Mouse (Mus musculus): ENCODE data around the gene Egf. TPM values are rescaled to one million over a fixed set of nuclear protein-coding genes. Genes with fewer than 3 reads are reported as not detected.

Egf gene
- 1.2 and 4.1 TPM in 2 replicates for polyA plus RNA-seq (2012; rRNA removed)

DNA sequence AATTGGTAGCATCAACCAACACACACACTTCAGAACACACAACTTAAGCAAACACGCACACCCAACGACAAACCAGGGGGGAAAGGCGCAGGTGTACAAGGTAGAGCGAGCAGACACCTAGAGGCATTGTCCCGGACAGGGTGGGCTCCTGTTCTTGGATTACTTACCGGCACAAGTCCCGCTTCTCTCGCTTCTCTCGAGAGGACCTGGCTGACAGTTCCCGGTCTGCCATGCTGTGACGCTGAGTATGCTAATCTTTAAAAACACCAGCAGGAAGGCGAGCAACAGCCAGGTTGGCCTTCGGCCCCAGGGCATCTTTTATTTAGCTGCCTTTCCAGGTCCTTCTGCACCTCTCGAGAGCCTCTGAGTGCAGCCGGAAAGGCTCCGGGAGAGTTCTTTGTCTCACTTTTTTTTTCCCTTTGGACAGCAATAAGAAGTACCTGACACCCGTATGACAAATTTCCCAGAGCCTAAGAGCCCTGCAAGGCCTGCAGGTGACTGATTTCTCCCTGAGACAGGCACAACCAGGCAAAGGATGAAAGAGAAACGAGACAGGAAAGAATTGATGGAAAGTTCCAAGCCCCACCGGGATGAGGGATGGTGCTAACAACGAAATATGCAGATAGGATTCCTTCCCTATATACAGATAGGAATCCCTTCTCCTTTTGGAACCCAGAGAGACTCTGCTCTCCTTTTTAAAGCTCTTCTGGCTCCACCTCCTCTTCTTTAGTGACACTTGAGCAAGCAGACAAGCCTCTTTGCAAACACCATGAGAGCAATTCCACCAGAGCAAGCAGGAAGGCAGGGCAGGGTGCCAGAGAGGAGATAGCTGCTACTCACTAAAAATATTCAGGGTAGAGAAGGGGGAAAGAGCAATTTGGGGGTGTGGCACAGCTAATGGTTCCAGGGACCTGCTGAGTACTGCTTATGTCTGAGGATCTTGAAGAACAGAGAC, at the start of gene Egf:
Gene Egf (minus strand): TSS at position 667 of the 955 bp plus-strand sequence.
- WGBS, result 13% methylated on average over 20 of the region's 20 CpGs
- H3K4me3 ChIP-seq (ENCODE audit: control insufficient read depth, insufficient read depth, low read length), result no peak within 1 kb of the TSS
- no peaks in the 10 kb centered on the region for H3K36me3 ChIP-seq (ENCODE audit: control insufficient read depth, insufficient read depth, low read length)
- H3K4me1 ChIP-seq (replicated peaks; ENCODE audit: control insufficient read depth, insufficient read depth, low read length), result no peaks in the 10 kb centered on the region
- DNase-seq, result no peak
- TF ChIP-seq CTCF (IDR thresholded peaks at IDR 0.05; ENCODE audit: borderline replicate concordance, control insufficient read depth, extremely low read depth, insufficient read depth, low read length, poor library complexity), result no peak
- TF ChIP-seq POLR2A (IDR thresholded peaks at IDR 0.05; ENCODE audit: control insufficient read depth, extremely low read depth, insufficient read depth, low read length, poor library complexity), result no peak
- no peak within 1 kb of the TSS for H3K27ac ChIP-seq (ENCODE audit: control insufficient read depth, insufficient read depth, low read length)
- no peaks in the 10 kb centered on the region for H3K27me3 ChIP-seq (ENCODE audit: control insufficient read depth, insufficient read depth, low read length)

DNA sequence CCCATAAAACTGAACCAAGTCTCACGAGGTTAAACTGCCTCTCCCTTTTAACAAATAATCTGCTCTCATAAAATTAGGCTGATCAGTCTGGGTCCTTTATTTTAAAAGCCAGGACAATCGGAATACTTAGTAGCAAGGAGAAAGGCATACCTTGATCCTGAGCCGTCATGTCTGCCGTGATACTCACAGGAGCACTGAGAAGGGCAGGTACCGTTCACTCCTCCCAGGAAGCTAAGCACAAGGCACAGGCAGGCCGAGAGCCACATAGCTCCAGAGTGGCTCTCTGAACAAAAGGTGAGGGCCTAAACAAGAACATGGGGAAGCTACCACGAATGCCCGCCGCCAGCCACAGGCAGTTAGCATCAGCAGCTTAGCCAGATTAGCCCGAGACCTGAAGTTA, 48.6 kb upstream of the Egf start, which contains the start of gene Lrit3:
Gene Lrit3 (minus strand): TSS at position 266 of the 400 bp plus-strand sequence.
- H3K27ac ChIP-seq (ENCODE audit: control insufficient read depth, insufficient read depth, low read length), result no peak within 1 kb of the TSS
- H3K4me3 ChIP-seq (ENCODE audit: control insufficient read depth, insufficient read depth, low read length), result no peak within 1 kb of the TSS
- no peak for TF ChIP-seq CTCF (IDR thresholded peaks at IDR 0.05; ENCODE audit: borderline replicate concordance, control insufficient read depth, extremely low read depth, insufficient read depth, low read length, poor library complexity)
- no peak for TF ChIP-seq POLR2A (IDR thresholded peaks at IDR 0.05; ENCODE audit: control insufficient read depth, extremely low read depth, insufficient read depth, low read length, poor library complexity)
- H3K36me3 ChIP-seq (ENCODE audit: control insufficient read depth, insufficient read depth, low read length), result no peaks in the 10 kb centered on the region
- 90% methylated on average over 10 of the region's 10 CpGs for WGBS
- no peaks in the 10 kb centered on the region for H3K4me1 ChIP-seq (replicated peaks; ENCODE audit: control insufficient read depth, insufficient read depth, low read length)
- no peaks in the 10 kb centered on the region for H3K27me3 ChIP-seq (ENCODE audit: control insufficient read depth, insufficient read depth, low read length)
- no peak for DNase-seq

DNA sequence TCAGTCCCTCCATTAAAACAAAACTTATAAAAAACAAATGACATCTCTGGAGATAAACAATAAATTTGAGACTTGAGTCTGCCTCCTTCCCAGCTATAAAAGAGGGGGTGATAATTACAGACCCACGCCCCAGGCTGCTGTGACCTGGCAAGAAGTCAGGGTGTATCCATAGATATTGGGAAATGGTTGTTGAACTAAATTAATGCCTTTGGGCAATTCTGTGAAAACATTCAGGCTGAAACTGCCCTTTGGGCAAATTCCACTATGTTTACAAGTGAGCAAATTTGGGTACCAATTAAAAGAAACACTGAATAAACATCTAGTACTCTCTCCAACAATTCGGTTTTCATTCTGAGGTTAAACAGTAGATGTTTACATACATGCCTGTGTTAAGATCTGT, 43.9 kb upstream of the Egf start:
- TF ChIP-seq CTCF (IDR thresholded peaks at IDR 0.05; ENCODE audit: borderline replicate concordance, control insufficient read depth, extremely low read depth, insufficient read depth, low read length, poor library complexity) (no peak), POLR2A (IDR thresholded peaks at IDR 0.05; ENCODE audit: control insufficient read depth, extremely low read depth, insufficient read depth, low read length, poor library complexity) (no peak)
- H3K27me3 ChIP-seq (ENCODE audit: control insufficient read depth, insufficient read depth, low read length), result no peaks in the 10 kb centered on the region
- H3K27ac ChIP-seq (ENCODE audit: control insufficient read depth, insufficient read depth, low read length), result no peak overlapping the region
- no peak overlapping the region for H3K4me3 ChIP-seq (ENCODE audit: control insufficient read depth, insufficient read depth, low read length)
- no peaks in the 10 kb centered on the region for H3K4me1 ChIP-seq (replicated peaks; ENCODE audit: control insufficient read depth, insufficient read depth, low read length)
- 96% methylated on average over 2 of the region's 2 CpGs for WGBS
- DNase-seq, result no peak
- no peaks in the 10 kb centered on the region for H3K36me3 ChIP-seq (ENCODE audit: control insufficient read depth, insufficient read depth, low read length)

DNA sequence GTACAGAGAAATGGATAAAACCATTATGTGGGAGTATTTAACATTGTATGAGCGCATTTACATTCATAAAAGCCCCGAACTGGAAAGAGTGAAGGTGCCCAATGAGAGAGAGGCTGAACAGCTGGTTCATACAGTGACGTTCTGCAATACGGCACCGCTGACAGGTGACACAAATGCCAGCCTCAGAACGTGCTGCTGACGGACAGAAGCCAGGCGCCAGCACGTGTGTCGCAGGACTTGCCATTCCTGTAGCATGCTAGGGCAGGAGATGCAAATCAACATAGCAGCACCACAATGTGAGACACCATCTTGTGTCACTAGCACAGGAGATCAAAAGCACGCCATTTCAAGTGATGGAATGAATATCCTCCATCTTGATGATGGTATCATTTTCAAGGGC, 43.4 kb upstream of the Egf start:
- H3K27me3 ChIP-seq (ENCODE audit: control insufficient read depth, insufficient read depth, low read length), result no peaks in the 10 kb centered on the region
- DNase-seq, result no peak
- 89% methylated on average over 11 of the region's 11 CpGs for WGBS
- H3K4me3 ChIP-seq (ENCODE audit: control insufficient read depth, insufficient read depth, low read length), result no peak overlapping the region
- no peak overlapping the region for H3K27ac ChIP-seq (ENCODE audit: control insufficient read depth, insufficient read depth, low read length)
- H3K4me1 ChIP-seq (replicated peaks; ENCODE audit: control insufficient read depth, insufficient read depth, low read length), result no peaks in the 10 kb centered on the region
- H3K36me3 ChIP-seq (ENCODE audit: control insufficient read depth, insufficient read depth, low read length), result no peaks in the 10 kb centered on the region
- TF ChIP-seq CTCF (IDR thresholded peaks at IDR 0.05; ENCODE audit: borderline replicate concordance, control insufficient read depth, extremely low read depth, insufficient read depth, low read length, poor library complexity), result no peak
- TF ChIP-seq POLR2A (IDR thresholded peaks at IDR 0.05; ENCODE audit: control insufficient read depth, extremely low read depth, insufficient read depth, low read length, poor library complexity), result no peak

DNA sequence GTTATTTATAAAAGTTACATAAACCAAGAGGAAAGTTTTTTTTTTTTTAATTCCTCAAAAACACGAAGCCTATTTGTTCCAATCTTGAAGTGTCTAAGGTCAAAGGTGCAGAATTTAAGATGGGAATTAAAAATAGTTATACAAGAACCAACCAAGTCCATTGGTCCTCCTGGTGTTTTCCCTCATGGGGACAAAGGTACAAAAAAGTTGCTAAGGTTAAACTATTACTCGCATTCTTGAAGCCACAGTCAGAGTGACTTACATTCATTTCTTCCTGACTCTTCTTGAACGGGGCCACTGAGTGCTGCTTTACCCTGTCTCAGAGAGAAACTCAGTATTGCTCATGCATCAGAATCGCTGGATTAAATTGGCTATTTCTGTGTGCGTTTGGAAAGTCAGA, 42.2 kb upstream of the Egf start:
- H3K27me3 ChIP-seq (ENCODE audit: control insufficient read depth, insufficient read depth, low read length), result no peaks in the 10 kb centered on the region
- WGBS, result 86% methylated on average over 5 of the region's 5 CpGs
- H3K27ac ChIP-seq (ENCODE audit: control insufficient read depth, insufficient read depth, low read length), result no peak overlapping the region
- no peaks in the 10 kb centered on the region for H3K4me1 ChIP-seq (replicated peaks; ENCODE audit: control insufficient read depth, insufficient read depth, low read length)
- no peak for TF ChIP-seq CTCF (IDR thresholded peaks at IDR 0.05; ENCODE audit: borderline replicate concordance, control insufficient read depth, extremely low read depth, insufficient read depth, low read length, poor library complexity)
- DNase-seq, result no peak
- H3K36me3 ChIP-seq (ENCODE audit: control insufficient read depth, insufficient read depth, low read length), result no peaks in the 10 kb centered on the region
- H3K4me3 ChIP-seq (ENCODE audit: control insufficient read depth, insufficient read depth, low read length), result no peak overlapping the region

DNA sequence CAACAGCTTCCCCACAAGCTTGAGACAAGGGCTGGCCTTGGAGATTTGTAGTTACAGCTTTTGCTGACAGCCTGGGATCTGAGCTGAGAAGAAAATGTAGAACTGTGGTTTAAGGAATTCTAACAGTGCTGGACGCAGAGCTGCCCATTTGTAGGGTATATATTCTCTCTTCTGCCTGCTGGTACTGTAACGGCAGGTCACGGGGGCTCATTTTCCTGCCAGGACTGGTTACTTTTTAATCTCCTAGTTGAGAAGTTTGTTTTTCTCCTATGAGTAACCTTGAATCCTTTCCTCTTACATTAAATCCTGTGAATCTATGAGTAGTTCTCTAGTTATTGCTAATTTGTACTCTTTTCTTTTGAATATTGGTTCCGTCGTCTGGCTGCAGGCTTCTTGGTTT, 38.7 kb upstream of the Egf start:
- TF ChIP-seq POLR2A (IDR thresholded peaks at IDR 0.05; ENCODE audit: control insufficient read depth, extremely low read depth, insufficient read depth, low read length, poor library complexity) (no peak), CTCF (IDR thresholded peaks at IDR 0.05; ENCODE audit: borderline replicate concordance, control insufficient read depth, extremely low read depth, insufficient read depth, low read length, poor library complexity) (no peak)
- Histone ChIP-seq H3K36me3 (ENCODE audit: control insufficient read depth, insufficient read depth, low read length) (no peaks in the 10 kb centered on the region), H3K4me1 (replicated peaks; ENCODE audit: control insufficient read depth, insufficient read depth, low read length) (no peaks in the 10 kb centered on the region), H3K4me3 (ENCODE audit: control insufficient read depth, insufficient read depth, low read length) (no peak overlapping the region), H3K27me3 (ENCODE audit: control insufficient read depth, insufficient read depth, low read length) (no peaks in the 10 kb centered on the region), H3K27ac (ENCODE audit: control insufficient read depth, insufficient read depth, low read length) (no peak overlapping the region)
- DNase-seq, result no peak
- WGBS, result 98% methylated on average over 5 of the region's 5 CpGs
